Mouse (Mus musculus) small intestine, adult 2 months (tissue): ENCODE data around the gene Map7.

Experiments
- CTCF ChIP-seq: fragments of 200-500 bp; IDR thresholded peaks from 2 replicates; pipeline ENCODE4 v1.5.1; 2012; ENCODE audit warnings: low read depth, mild to moderate bottlenecking, control low read depth, inconsistent platforms, low read length, moderate library complexity, mixed read lengths; ENCODE audit not compliant: insufficient replicate concordance, insufficient read length; ENCODE audit errors: extremely low read depth
- POLR2A ChIP-seq: fragments of 200-500 bp; IDR thresholded peaks from 2 replicates; pipeline ENCODE4 v1.6.1; 2012; ENCODE audit warnings: low read depth, mild to moderate bottlenecking, control low read depth, inconsistent platforms, low read length, moderate library complexity

DNA sequence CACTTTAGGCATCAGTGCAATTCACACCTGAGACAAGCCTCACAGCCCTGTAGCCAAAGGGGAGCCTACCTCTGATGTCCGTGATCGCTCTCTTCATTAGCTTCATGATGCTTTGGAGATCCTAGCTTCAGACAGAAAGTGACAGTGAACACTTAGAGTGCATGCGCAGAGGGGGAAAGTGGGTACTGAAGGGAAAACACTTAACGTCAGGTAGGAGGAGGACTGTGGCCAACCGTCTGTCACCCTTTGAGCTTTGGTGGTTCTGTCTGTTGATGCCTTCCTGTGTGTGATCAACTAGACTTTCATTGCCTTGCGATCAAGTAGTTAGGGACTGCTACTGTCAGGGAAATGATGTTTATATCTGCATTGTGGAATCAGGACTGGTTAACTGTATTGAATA, 114.6 kb downstream of the Map7 start:
- TF ChIP-seq CTCF = no peak
- no peak for TF ChIP-seq POLR2A
